Mouse (Mus musculus) stomach, postnatal 0 days (tissue): ENCODE measurements around the gene Pepd.

Experiments
- CTCF ChIP-seq: IDR thresholded peaks from 2 replicates; pipeline ENCODE4 v1.5.1; 2016; ENCODE audit warnings: antibody characterized with exemption, low read depth, mild to moderate bottlenecking, moderate library complexity
- EP300 ChIP-seq: optimal IDR thresholded peaks from 2 replicates; pipeline ENCODE3; 2016; ENCODE audit warnings: antibody characterized with exemption

DNA sequence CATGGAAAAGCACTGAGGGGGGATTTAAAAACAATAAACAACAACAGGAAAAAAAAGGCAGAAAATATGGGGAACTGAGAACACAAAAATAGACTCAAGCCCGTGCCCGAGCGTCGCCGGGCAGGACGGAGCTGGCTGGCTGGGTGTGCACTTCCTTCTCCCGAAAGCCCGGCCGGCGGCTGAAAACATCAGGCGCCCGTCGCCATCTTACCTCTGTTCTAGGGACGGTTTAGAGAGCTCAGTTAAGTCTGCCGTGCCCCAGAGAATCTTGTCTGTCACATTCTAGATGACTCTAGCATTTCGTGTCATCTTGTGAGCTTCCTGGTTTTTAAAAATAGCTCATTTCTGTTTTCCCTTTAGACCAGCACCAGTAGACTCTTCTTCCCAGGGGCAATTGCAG, 116.4 kb downstream of the Pepd start:
- no peak for TF ChIP-seq CTCF
- no peak for TF ChIP-seq EP300
